Comparison of ENCODE assay signal across 20 mouse cellular contexts in the genomic region with DNA sequence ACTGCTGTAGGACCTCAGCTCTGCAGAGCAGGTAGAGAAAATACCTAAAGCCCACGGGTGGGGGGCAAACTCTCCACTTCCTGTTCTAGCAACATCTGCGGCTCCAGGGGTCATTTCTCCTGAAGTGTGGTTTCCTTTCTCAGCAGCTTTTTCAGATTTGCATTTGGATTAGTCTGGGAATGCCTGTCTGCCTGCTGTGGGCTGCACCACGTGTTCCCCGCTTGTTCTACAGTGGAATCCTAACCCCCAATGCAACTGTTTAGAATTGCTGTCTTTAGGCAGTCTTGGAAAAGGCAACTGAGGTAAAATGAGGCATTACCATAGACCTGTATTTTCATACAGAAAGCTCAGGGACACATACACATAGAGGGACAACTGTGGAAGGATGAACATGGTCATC. TPM values are rescaled to one million over a fixed set of nuclear protein-coding genes. Genes with fewer than 3 reads are reported as not detected.
DNase-seq lines count a peak whose midpoint lies in the region; ATAC-seq and TF ChIP-seq lines count a peak whose summit lies in the region.
"Had no signal": no experiment of that assay in that cellular context is flagged by ENCODE, and none has a peak within 500 bp of the region (broad histone marks: within the 10 kb centered on the region; RNA-seq: fewer than 3 reads in every experiment).

No protein-coding gene starts in this region.

- H3K27ac ChIP-seq in layer of hippocampus, adult 2 months, result peak overlapping the region; percentile 55; the same call in 1 of the 2 replicates
- peak overlapping the region; percentile 55 for H3K27ac ChIP-seq in embryonic facial prominence, embryonic 13.5 days
- H3K27ac ChIP-seq: heart, adult 2 months; heart, embryonic 15.5 days; hindbrain, embryonic 10.5 days; hindbrain, embryonic 14.5 days; intestine, embryonic 15.5 days had no signal

- H3K36me3 ChIP-seq in embryonic facial prominence, embryonic 13.5 days, result peaks cover 29% of the 10 kb centered on the region

- no peak for ATAC-seq in embryonic facial prominence, embryonic 13.5 days (ENCODE audit: insufficient number of reproducible peaks, insufficient read depth, low FRiP score, low TSS enrichment, low read depth)
- ATAC-seq: CD4-positive, CD25-positive, alpha-beta regulatory T cell, adult 4 months; forebrain, embryonic 14.5 days; intestine, embryonic 15.5 days had no signal

- no peaks in the 10 kb centered on the region for H3K27me3 ChIP-seq in embryonic facial prominence, embryonic 13.5 days
- H3K27me3 ChIP-seq: heart, embryonic 15.5 days; intestine, embryonic 15.5 days had no signal

- no peak overlapping the region for H3K4me2 ChIP-seq in embryonic facial prominence, embryonic 13.5 days
- H3K4me2 ChIP-seq: heart, embryonic 11.5 days; heart, embryonic 15.5 days; hindbrain, embryonic 14.5 days; intestine, embryonic 15.5 days had no signal

- DNase-seq in embryo, embryonic 11 days, result peak; percentile 7
- no peak for DNase-seq in embryo, embryonic 10 days (ENCODE audit: low spot score)
- peak in 1 of 2 experiments; percentile 43 for DNase-seq in layer of hippocampus, adult 2 months (ENCODE audit: low spot score in 2 of 2)
- no peak for DNase-seq in layer of hippocampus, adult 11-12 months (ENCODE audit: low spot score)
- DNase-seq in ES-CJ7 (ENCODE audit: low read depth, low spot score), result peak; percentile 23
- no peak for DNase-seq in heart, postnatal 4 days
- DNase-seq: adrenal gland, postnatal 25 days; B cell, adult 2 months; cerebellum, postnatal 14 days; gastrocnemius, postnatal 14 days; heart, adult 2 months; heart, postnatal 14 days had no signal

- H3K9me3 ChIP-seq in embryonic facial prominence, embryonic 13.5 days, result no peaks in the 10 kb centered on the region
- H3K9me3 ChIP-seq: heart, embryonic 15.5 days; hindbrain, embryonic 10.5 days; intestine, embryonic 15.5 days had no signal

- 43% methylated on average over 4 of the region's 4 CpGs for WGBS in embryonic facial prominence, embryonic 13.5 days

- H3K4me3 ChIP-seq in layer of hippocampus, adult 2 months, result no peak overlapping the region
- H3K4me3 ChIP-seq in embryonic facial prominence, embryonic 13.5 days, result no peak overlapping the region
- H3K4me3 ChIP-seq: heart, adult 2 months; heart, embryonic 15.5 days; hindbrain, embryonic 10.5 days; intestine, embryonic 15.5 days had no signal

- H3K4me1 ChIP-seq in embryonic facial prominence, embryonic 13.5 days, result peaks cover 15% of the 10 kb centered on the region
- H3K4me1 ChIP-seq: heart, embryonic 15.5 days; hindbrain, embryonic 10.5 days; intestine, embryonic 15.5 days had no signal

- no peak for TF ChIP-seq CTCF in layer of hippocampus, adult 2 months (conservative IDR thresholded peaks at IDR 0.05)

- H3K9ac ChIP-seq in embryonic facial prominence, embryonic 13.5 days, result no peak overlapping the region
- H3K9ac ChIP-seq: heart, embryonic 15.5 days; hindbrain, embryonic 14.5 days; intestine, embryonic 15.5 days had no signal

RNA-seq across cellular contexts. Expression of gene Diexf, which starts 28.0 kb away (rescaled TPM):
- total RNA-seq in layer of hippocampus, adult 2 months (2021), result 10 to 100 TPM; 22.9 to 24.8 TPM
- polyA plus RNA-seq in embryonic facial prominence, embryonic 13.5 days (2015; fragmentation: Nextera tagmentation; extraction: Ambion mirVana), result 9.7 and 13.5 TPM in 2 replicates
- 10 to 100 TPM; 10.2 to 11.8 TPM for total RNA-seq in heart, postnatal 4 days (2021)

RNA-seq across cellular contexts. Expression of gene Irf6, which starts 50.9 kb away (rescaled TPM):
- under 1 TPM; 0.49 to 0.66 TPM for total RNA-seq in layer of hippocampus, adult 2 months (2021)
- polyA plus RNA-seq in embryonic facial prominence, embryonic 13.5 days (2015; fragmentation: Nextera tagmentation; extraction: Ambion mirVana), result 33.4 and 37.7 TPM in 2 replicates
- 1 to 10 TPM; 6.0 to 7.5 TPM for total RNA-seq in heart, postnatal 4 days (2021)

Comparison
In these comparisons a context has a peak if more than half of its experiments do, and no peak if none do; other contexts are left out.
1. DNase-seq: peak in embryo, embryonic 11 days (single experiment) and ES-CJ7 (single experiment); none in embryo, embryonic 10 days (single experiment), layer of hippocampus, adult 11-12 months (single experiment) and heart, postnatal 4 days (single experiment).
2. RNA of gene Irf6, which starts 50.9 kb away (total RNA-seq): 6.0 to 7.5 TPM in heart, postnatal 4 days; 0.49 to 0.66 TPM in layer of hippocampus, adult 2 months; every median in the first group is over 4 times any median in the second.